Mouse (Mus musculus): ENCODE measurements around the gene Myo18b. TPM values are rescaled to one million over a fixed set of nuclear protein-coding genes. Genes with fewer than 3 reads are reported as not detected.
A peak's percentile ranks its signal among the peaks of the same experiment; 100 is the strongest.

Gene Myo18b
- polyA plus RNA-seq, 1 experiment from 2014 or later = 0.66 TPM

- Histone ChIP-seq H3K4me2 (ENCODE audit: low read depth) (no peak overlapping the region), H3K4me3 (ENCODE audit: low read depth, low read length) (no peak overlapping the region), H3K36me3 (ENCODE audit: control insufficient read depth, insufficient read depth, low read length) (no peaks in the 10 kb centered on the region), H3K27me3 (ENCODE audit: control insufficient read depth, insufficient read depth, low read length) (no peaks in the 10 kb centered on the region), H3K9ac (ENCODE audit: low read length) (no peak overlapping the region), H3K27ac (ENCODE audit: low read depth, low read length) (no peak overlapping the region), H3K9me3 (ENCODE audit: control insufficient read depth, low read length) (no peaks in the 10 kb centered on the region), H3K4me1 (ENCODE audit: control insufficient read depth, insufficient read depth, low read length) (0 out of 2 replicates have a peak, but pooled peaks cover 3% of the 10 kb centered on the region)
- peak; percentile 60 for DNase-seq (ENCODE audit: low spot score)
- ATAC-seq (ENCODE audit: insufficient read depth, low FRiP score, low TSS enrichment) = no peak
- 40% methylated on average over 4 of the region's 4 CpGs for WGBS
Observed at GRCm38 (mm10) chr5:112864719-112865367, 31.3 kb downstream of the Myo18b start.

GRCm38 (mm10) chr5:112859379-112860035 is 36.7 kb downstream of the Myo18b start:
- 57% methylated on average over 12 of the region's 12 CpGs for WGBS
- Histone ChIP-seq H3K4me3 (ENCODE audit: low read depth, low read length) (no peak overlapping the region), H3K27me3 (ENCODE audit: control insufficient read depth, insufficient read depth, low read length) (0 out of 2 replicates have a peak, but pooled peaks cover 2% of the 10 kb centered on the region), H3K9me3 (ENCODE audit: control insufficient read depth, low read length) (no peaks in the 10 kb centered on the region), H3K9ac (ENCODE audit: low read length) (no peak overlapping the region), H3K4me1 (ENCODE audit: control insufficient read depth, insufficient read depth, low read length) (0 out of 2 replicates have a peak, but pooled peaks cover 3% of the 10 kb centered on the region), H3K36me3 (ENCODE audit: control insufficient read depth, insufficient read depth, low read length) (no peaks in the 10 kb centered on the region), H3K27ac (ENCODE audit: low read depth, low read length) (no peak overlapping the region), H3K4me2 (ENCODE audit: low read depth) (no peak overlapping the region)
- no peak for DNase-seq (ENCODE audit: low spot score)
- no peak for ATAC-seq (ENCODE audit: insufficient read depth, low FRiP score, low TSS enrichment)

GRCm38 (mm10) chr5:112853179-112853578 is 43.0 kb downstream of the Myo18b start:
- Histone ChIP-seq H3K4me2 (ENCODE audit: low read depth) (no peak overlapping the region), H3K4me3 (ENCODE audit: low read depth, low read length) (no peak overlapping the region), H3K9me3 (ENCODE audit: control insufficient read depth, low read length) (no peaks in the 10 kb centered on the region), H3K36me3 (ENCODE audit: control insufficient read depth, insufficient read depth, low read length) (no peaks in the 10 kb centered on the region), H3K27ac (ENCODE audit: low read depth, low read length) (0 out of 2 replicates have a peak overlapping the region, but pooled peaks have one; percentile 23), H3K9ac (ENCODE audit: low read length) (no peak overlapping the region), H3K27me3 (ENCODE audit: control insufficient read depth, insufficient read depth, low read length) (0 out of 2 replicates have a peak, but pooled peaks cover 2% of the 10 kb centered on the region), H3K4me1 (ENCODE audit: control insufficient read depth, insufficient read depth, low read length) (peaks cover 15% of the 10 kb centered on the region)
- peak; percentile 58 for DNase-seq (ENCODE audit: low spot score)
- ATAC-seq (ENCODE audit: insufficient read depth, low FRiP score, low TSS enrichment) = no peak
- 32% methylated on average over 8 of the region's 8 CpGs for WGBS

- H3K4me2 ChIP-seq (ENCODE audit: low read depth) = no peak overlapping the region
- peaks cover 20% of the 10 kb centered on the region for H3K4me1 ChIP-seq (ENCODE audit: control insufficient read depth, insufficient read depth, low read length)
- ATAC-seq (ENCODE audit: insufficient read depth, low FRiP score, low TSS enrichment) = no peak
- H3K27me3 ChIP-seq (ENCODE audit: control insufficient read depth, insufficient read depth, low read length) = peaks cover 2% of the 10 kb centered on the region; the same call in 1 of the 2 replicates
- H3K4me3 ChIP-seq (ENCODE audit: low read depth, low read length) = no peak overlapping the region
- H3K36me3 ChIP-seq (ENCODE audit: control insufficient read depth, insufficient read depth, low read length) = no peaks in the 10 kb centered on the region
- H3K27ac ChIP-seq (ENCODE audit: low read depth, low read length) = peak overlapping the region; percentile 42; the same call in 1 of the 2 replicates
- DNase-seq (ENCODE audit: low spot score) = peak; percentile 52
- H3K9me3 ChIP-seq (ENCODE audit: control insufficient read depth, low read length) = no peaks in the 10 kb centered on the region
- WGBS = 12% methylated on average over 5 of the region's 5 CpGs
- no peak overlapping the region for H3K9ac ChIP-seq (ENCODE audit: low read length)
Observed at GRCm38 (mm10) chr5:112851389-112851788, 44.8 kb downstream of the Myo18b start.

- Histone ChIP-seq H3K27ac (ENCODE audit: low read depth, low read length) (no peak overlapping the region), H3K36me3 (ENCODE audit: control insufficient read depth, insufficient read depth, low read length) (no peaks in the 10 kb centered on the region), H3K9ac (ENCODE audit: low read length) (no peak overlapping the region), H3K4me1 (ENCODE audit: control insufficient read depth, insufficient read depth, low read length) (peaks cover 31% of the 10 kb centered on the region), H3K27me3 (ENCODE audit: control insufficient read depth, insufficient read depth, low read length) (no peaks in the 10 kb centered on the region; the same call in 1 of the 2 replicates), H3K4me2 (ENCODE audit: low read depth) (no peak overlapping the region), H3K9me3 (ENCODE audit: control insufficient read depth, low read length) (no peaks in the 10 kb centered on the region), H3K4me3 (ENCODE audit: low read depth, low read length) (no peak overlapping the region)
- DNase-seq (ENCODE audit: low spot score) = peak; percentile 78
- no peak for ATAC-seq (ENCODE audit: insufficient read depth, low FRiP score, low TSS enrichment)
- WGBS = 3% methylated on average over 16 of the region's 16 CpGs
Observed at GRCm38 (mm10) chr5:112848586-112849280, 47.4 kb downstream of the Myo18b start.

GRCm38 (mm10) chr5:112847985-112848542 is 48.1 kb downstream of the Myo18b start:
- DNase-seq (ENCODE audit: low spot score) = no peak
- H3K27ac ChIP-seq (ENCODE audit: low read depth, low read length) = no peak overlapping the region
- WGBS = 7% methylated on average over 25 of the region's 25 CpGs
- no peak for ATAC-seq (ENCODE audit: insufficient read depth, low FRiP score, low TSS enrichment)
- no peaks in the 10 kb centered on the region for H3K36me3 ChIP-seq (ENCODE audit: control insufficient read depth, insufficient read depth, low read length)
- H3K4me1 ChIP-seq (ENCODE audit: control insufficient read depth, insufficient read depth, low read length) = peaks cover 36% of the 10 kb centered on the region
- peak overlapping the region; percentile 12; the same call in 1 of the 2 replicates for H3K4me2 ChIP-seq (ENCODE audit: low read depth)
- no peak overlapping the region for H3K4me3 ChIP-seq (ENCODE audit: low read depth, low read length)
- H3K9me3 ChIP-seq (ENCODE audit: control insufficient read depth, low read length) = no peaks in the 10 kb centered on the region
- H3K9ac ChIP-seq (ENCODE audit: low read length) = no peak overlapping the region
- no peaks in the 10 kb centered on the region; the same call in 1 of the 2 replicates for H3K27me3 ChIP-seq (ENCODE audit: control insufficient read depth, insufficient read depth, low read length)

GRCm38 (mm10) chr5:112846146-112846545 is 50.0 kb downstream of the Myo18b start:
- H3K4me3 ChIP-seq (ENCODE audit: low read depth, low read length) = no peak overlapping the region
- H3K9me3 ChIP-seq (ENCODE audit: control insufficient read depth, low read length) = no peaks in the 10 kb centered on the region
- H3K4me2 ChIP-seq (ENCODE audit: low read depth) = no peak overlapping the region
- no peak overlapping the region for H3K9ac ChIP-seq (ENCODE audit: low read length)
- WGBS = 84% methylated on average over 11 of the region's 11 CpGs
- no peak overlapping the region for H3K27ac ChIP-seq (ENCODE audit: low read depth, low read length)
- ATAC-seq (ENCODE audit: insufficient read depth, low FRiP score, low TSS enrichment) = no peak
- DNase-seq (ENCODE audit: low spot score) = no peak
- no peaks in the 10 kb centered on the region for H3K36me3 ChIP-seq (ENCODE audit: control insufficient read depth, insufficient read depth, low read length)
- no peaks in the 10 kb centered on the region; the same call in 1 of the 2 replicates for H3K27me3 ChIP-seq (ENCODE audit: control insufficient read depth, insufficient read depth, low read length)
- H3K4me1 ChIP-seq (ENCODE audit: control insufficient read depth, insufficient read depth, low read length) = peaks cover 27% of the 10 kb centered on the region

GRCm38 (mm10) chr5:112844460-112844859 is 51.7 kb downstream of the Myo18b start:
- Histone ChIP-seq H3K4me2 (ENCODE audit: low read depth) (no peak overlapping the region), H3K9me3 (ENCODE audit: control insufficient read depth, low read length) (no peaks in the 10 kb centered on the region), H3K4me1 (ENCODE audit: control insufficient read depth, insufficient read depth, low read length) (peaks cover 27% of the 10 kb centered on the region), H3K4me3 (ENCODE audit: low read depth, low read length) (no peak overlapping the region), H3K27me3 (ENCODE audit: control insufficient read depth, insufficient read depth, low read length) (no peaks in the 10 kb centered on the region; the same call in 1 of the 2 replicates), H3K27ac (ENCODE audit: low read depth, low read length) (no peak overlapping the region), H3K9ac (ENCODE audit: low read length) (no peak overlapping the region), H3K36me3 (ENCODE audit: control insufficient read depth, insufficient read depth, low read length) (no peaks in the 10 kb centered on the region)
- ATAC-seq (ENCODE audit: insufficient read depth, low FRiP score, low TSS enrichment) (no peak), DNase-seq (ENCODE audit: low spot score) (no peak)
- WGBS = 47% methylated on average over 3 of the region's 3 CpGs

Measured in neural tube, embryonic 11.5 days (tissue).